Mouse (Mus musculus) T-cell, adult 2 months (primary cell): ENCODE measurements around the gene Gm10428.

Experiments used
- DNase-seq: peaks from one replicate; pipeline ENCODE4 v3.0.0; 2022; ENCODE audit warnings: low spot score

The Gm10428 gene

DNA sequence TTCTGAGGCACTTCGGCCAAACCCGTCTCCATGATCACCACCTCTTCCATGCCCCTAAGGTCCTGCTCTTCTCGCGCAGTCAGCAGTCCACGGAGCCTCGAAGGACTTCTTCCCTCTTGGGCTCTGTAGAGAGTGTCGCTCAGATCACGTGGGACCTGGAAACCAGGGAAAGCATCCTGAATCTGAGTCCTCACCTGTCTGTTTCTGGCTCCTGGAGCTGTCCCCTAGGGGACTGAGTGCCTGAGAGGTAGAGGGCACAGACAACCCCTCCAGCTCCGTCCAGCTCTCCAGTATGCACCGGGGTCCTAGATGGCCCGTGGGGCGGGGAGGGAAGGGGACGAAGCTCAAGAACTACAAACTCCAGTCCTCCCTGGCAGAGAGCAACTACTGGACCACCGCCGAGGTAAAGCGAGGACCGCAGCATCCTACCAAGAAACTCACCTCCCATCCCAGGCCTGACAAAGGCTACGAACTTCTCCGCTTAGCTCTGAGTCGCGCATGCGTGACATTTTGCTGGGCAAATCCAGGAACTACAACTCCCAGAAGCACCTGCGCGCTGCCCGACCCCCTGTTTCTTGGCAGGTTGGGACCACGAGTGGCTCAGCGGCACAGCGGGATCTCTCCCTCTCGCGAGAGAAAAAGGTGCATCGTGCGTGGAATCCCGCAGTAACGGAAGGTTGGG, 36.2 kb downstream of the Gm10428 start, which contains the start of gene Zfp286:
TSS of gene Zfp286 (minus strand) at position 528 of the 682 bp plus-strand sequence.
- DNase-seq, result peak; percentile 82

GRCm38 (mm10) chr11:62789617-62789936, 36.7 kb downstream of the Gm10428 start:
- DNase-seq, result no peak
